Mouse (Mus musculus): Measurements from ENCODE around the gene St5. TPM values are rescaled to one million over a fixed set of nuclear protein-coding genes. Genes with fewer than 3 reads are reported as not detected.

The St5 gene
- total RNA-seq, 2 experiments from 2014 or later = 82.6 to 246 TPM

DNA sequence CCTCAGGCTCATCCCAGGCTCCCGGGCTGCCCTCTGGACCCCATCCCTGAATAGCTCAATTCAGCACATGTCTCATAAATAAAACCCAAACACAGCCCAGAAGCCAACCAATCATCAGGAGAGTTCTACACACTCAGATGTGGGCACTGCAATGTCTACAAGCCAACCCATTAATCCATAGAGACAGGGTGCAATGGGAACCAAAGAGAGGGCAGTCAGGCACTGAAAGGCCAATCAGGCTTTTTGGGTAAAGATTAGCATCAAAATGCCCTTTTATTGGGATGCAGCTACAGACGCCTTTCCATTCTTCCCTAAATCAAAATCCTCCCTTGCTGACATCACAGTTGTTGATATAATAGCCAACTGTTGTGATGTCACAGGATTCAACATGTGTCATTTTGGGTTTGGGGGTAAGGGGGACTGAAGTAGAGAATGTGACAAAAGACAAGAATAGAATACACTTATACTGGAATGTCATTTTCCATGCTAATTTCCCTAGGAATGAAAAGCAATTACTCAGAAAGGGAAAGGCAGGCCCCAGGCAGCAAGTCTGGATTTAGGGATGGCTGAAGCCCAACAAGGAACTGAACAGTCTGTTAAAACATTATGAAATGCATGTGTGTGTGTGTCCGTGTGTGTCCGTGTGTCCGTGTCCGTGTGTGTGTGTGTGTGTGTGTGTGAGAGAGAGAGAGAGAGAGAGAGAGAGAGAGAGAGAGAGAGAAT lies 123.7 kb downstream of the St5 start:
- no peak for ATAC-seq (replicated peaks; ENCODE audit: low FRiP score, poor library complexity, severe bottlenecking)

DNA sequence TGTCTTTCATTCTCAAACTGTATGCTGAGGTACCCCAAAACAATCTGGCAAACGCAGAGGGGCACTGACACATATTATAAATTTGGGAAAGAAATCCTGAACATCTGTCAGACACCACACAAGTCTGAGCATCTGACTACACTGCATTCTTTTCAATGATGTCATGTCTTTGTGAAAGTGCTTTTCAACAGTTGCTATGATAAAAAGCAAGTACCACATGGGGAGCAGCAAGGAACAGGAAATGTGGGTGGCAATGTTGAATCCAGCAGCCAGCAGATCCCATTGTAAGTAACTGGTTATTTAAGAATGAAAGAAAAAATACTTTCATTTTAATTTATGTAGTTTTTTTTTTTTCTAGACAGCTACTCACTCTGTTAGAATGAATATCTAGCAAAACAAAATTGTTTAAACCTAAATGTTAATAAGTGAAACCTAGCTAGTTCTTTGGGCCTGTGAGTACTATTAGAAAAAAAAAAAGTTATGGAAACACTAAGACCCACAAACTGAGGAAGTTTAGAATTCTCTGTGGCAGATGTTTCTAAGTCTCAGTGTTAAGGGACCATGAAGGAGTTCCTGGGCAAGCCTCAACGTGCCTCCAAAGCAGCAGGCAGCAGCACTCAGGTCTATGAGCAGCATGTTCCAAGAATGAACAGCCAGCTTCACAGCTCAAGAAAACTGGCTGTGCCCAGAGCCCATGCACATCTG lies 124.4 kb downstream of the St5 start:
- no peak for ATAC-seq (replicated peaks; ENCODE audit: low FRiP score, poor library complexity, severe bottlenecking)

DNA sequence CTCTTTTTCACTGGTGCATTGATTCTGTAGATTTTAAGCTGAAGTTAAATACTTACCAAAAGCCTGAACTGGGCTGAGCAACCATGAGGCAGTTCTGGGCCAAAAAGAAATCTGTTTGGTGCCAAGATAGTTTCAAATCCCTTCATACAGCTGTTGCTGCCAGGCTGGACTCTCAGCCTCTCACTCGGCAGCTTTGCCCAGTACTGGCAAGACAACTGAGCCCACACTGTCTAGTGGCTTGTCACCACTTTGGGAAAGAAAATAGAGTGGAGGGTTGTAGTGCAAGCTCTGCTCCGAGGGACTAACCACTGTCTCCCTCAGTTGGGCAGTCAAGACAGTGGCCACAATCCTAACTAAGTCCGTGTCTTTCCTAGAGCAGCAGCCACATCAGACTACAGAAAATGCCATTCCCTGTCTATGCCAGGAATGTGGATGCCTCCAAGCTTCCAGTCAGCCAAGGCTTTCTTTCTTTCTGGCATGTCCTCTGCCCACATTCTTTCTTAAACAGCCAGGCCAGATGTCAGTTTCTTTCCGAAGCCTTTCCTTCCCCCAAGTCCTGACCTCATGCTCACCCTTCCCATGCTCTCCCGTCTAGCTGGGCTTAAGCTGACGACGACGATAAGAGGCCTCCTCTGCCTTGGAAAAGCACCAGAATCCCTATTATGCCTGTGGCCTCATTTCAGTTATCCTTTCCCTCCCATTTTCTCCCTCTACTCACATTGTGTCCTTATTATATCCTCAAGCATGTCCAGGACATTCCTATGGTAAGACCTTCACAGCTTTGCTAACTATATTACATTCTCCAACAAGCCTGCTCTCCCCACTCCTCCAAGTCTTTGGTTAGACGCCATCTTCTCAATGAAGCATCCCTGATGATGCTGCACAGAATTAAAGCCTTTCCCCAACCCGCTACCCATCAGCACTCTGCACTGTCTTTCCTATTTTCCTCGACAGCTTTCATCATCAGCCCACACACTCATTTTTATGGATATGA lies 126.8 kb downstream of the St5 start:
- ATAC-seq (replicated peaks; ENCODE audit: low FRiP score, poor library complexity, severe bottlenecking) = no peak

DNA sequence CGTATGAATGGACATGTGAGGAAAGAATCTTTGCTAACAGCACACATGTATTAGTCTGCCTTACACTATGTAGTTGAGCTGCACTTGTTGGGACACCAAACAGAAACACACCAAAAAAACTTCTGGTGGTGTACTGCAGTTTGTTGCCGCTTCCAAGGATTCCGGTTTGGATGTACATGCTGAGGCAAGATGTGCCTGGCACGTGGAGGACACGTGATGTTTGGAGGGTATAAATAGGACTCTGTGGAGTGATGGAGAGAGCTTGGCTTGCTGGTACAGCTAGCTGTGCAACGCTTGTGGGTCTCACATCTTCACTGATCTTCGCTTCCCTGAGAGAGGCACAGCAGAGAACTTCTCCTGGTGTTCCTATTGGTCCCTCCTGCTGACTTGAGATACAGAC lies 129.2 kb downstream of the St5 start:
- ATAC-seq (replicated peaks; ENCODE audit: low FRiP score, poor library complexity, severe bottlenecking) = no peak

DNA sequence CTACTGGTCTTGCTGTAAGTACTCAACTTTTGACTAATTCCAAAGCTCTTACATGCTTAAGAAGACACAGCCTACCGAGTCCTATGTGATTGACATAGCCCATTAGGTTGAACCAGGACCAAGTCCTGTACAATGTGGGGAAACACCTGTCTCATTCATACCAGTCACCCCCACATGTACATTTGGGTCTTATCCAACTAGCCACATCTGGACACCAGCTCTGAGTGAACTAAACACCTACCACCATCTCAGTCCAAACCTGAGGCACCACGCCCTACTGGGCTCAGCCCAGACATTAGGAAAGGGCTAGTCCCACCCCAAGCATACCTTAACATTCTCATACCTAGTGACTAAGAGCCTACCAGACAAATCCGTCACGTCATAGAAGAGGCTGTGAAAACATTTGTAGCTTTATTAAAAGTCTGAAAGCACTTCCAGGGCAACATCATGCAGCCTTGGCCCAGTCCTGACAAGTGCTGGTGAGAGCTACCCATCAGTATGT lies 135.0 kb downstream of the St5 start:
- ATAC-seq (replicated peaks; ENCODE audit: low FRiP score, poor library complexity, severe bottlenecking) = no peak

DNA sequence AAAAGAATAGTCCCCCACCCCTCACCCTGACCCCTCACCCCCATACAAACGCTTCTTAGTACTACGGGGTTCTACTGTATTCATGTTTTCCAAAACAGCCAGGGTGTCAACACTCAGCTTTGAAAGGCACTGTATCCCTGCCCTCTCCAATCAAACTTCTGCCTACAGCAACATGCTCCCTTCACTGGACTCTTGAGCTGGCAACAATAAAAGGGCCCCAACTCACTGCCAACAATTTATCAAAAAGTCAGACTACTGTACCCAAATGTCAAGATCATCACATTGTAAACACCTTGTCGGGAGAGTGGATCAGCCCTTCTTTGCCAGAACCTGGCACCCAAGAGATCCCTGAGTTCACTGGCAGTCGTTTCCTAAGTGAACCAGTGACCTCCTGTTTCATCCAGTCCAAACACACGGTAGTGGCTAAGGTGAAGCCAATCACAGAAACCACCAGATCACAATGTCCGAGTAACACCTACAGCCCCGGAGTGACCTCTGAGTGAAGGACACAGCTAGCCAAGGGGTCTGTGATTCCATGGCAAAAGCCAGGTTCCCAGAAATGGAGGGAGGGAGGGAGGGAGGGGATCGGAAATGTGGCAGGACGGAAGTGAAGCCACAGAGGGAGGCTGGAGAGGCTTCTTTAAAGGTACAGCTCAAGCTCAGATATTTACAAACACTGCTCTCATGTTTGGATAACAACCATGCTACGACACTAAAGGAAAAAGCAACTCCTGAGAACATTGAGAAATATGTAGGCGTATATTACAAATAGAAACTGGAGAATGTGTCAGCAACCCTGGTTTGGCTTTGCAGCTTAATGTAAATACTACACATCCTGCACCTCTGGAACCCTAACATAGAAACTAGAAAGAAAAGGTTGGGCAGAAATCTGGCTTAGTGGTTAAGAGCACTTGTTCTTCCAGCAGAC lies 136.3 kb downstream of the St5 start:
- no peak for ATAC-seq (replicated peaks; ENCODE audit: low FRiP score, poor library complexity, severe bottlenecking)

DNA sequence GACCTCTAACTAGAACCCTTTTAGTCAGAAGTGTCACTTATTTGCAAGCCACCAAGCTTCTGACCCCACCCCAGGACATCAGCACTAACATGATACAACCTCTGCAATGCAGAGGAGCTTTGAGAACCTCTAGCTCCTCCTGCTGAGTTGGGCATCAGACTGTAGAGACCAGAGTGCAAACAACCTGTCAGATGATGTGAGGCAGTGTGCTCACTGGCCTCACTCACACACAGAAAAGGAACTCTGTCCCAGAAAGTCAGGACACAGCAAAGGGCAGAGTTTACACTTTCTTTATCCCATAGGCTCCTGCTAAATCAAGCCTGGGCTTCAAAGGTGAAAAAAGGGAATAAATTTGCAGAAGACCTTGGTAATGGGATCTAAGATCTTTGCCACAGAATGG lies 137.1 kb downstream of the St5 start:
- no peak for ATAC-seq (replicated peaks; ENCODE audit: low FRiP score, poor library complexity, severe bottlenecking)

DNA sequence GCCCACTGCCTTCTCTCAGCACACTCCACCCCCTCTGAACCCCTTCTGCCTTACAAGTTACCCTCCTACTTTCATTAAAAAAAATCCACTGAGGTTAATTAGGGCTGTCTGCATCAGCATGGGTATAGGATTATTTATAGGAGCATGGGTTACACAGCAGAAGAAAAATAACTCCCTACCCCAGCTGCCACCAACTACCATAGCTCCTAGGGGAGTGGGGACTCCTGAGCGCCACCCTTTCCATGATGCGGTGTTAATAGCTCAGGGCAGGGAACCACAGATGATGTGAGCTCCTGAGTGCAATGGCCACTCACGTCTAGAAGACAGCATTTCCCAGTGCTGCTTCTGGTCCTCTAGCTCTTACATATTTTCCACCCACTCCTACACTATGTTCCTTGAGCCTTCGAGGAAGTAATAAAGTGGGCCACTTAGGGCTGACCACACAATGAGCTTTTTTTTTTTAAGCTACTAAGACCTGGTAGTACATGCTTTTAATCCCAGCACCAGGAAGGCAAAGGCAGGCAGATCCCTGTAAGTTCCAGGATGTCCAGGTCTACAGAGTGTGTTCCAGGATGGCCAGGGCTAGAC lies 139.5 kb downstream of the St5 start:
- no peak for ATAC-seq (replicated peaks; ENCODE audit: low FRiP score, poor library complexity, severe bottlenecking)

DNA sequence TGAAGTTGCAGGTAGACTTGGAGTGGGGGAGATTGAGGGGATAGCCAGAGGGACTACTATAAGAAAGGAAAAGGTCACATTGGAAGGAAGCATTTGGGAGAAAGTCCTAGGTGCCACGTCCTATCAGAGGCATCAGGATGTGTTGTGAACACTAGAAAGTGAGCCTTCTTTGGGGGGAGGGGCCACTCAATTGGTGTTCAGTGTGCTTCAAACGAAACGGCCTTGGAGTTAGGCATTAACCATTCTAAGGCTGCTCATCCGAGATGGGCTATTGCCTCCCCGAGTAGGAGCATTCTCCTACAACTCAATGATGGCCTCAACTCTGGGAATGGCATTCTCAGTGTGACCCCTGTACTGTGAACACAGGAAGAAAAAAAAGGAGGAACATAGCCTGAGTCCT lies 140.7 kb downstream of the St5 start:
- ATAC-seq (replicated peaks; ENCODE audit: low FRiP score, poor library complexity, severe bottlenecking) = no peak

DNA sequence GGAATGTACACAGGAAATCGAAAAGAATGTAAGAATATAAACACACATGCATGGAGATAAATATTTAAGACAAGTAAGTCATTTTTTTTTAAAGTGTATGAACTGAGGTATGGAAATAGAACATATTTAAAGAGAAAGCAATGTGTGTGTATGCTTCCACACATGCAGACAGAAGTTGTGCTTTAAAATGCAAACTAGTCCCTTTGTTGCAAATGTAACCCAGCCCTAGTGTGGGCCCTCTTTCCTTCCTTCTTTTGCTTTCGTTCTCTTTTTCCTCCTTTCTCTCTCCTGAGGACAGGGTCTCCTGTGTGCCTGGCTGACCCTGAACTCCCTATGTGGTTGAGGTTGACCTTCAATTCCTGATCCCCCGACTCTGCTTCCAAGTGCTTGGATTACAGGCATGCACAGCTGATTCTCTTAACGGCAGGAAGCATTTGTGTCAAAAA lies 141.2 kb downstream of the St5 start:
- ATAC-seq (replicated peaks; ENCODE audit: low FRiP score, poor library complexity, severe bottlenecking) = no peak

DNA sequence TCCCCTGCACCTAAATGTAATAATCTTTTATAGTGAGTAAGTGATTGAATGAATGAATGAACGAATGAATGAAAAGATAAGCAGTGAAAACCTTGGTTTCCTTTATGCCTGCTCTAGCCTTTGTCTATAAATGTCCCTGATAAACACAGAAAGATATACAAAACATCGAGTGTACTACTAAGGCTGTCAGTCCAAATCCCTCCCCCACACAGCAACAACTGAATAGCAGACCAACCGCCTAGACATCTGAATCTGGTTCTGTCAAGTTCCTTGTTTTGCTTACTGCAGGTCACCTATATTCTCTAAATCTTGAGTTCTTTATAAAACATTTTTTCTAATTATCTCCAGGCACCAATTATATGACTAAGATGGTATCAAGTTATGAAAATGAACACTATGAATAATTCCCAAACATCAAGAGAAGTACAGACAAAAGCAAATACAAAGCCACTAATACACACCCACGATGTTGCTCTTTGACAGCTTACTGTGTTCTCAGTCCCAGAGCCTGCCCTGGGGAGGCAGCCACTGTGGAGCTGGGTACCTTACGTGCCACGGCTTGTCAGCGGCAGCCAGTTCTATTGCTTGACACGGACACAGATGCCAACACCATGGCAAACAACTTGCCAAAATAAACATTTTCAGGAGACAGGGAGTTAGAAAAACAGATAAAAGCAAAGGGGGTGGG lies 141.8 kb downstream of the St5 start:
- no peak for ATAC-seq (replicated peaks; ENCODE audit: low FRiP score, poor library complexity, severe bottlenecking)

DNA sequence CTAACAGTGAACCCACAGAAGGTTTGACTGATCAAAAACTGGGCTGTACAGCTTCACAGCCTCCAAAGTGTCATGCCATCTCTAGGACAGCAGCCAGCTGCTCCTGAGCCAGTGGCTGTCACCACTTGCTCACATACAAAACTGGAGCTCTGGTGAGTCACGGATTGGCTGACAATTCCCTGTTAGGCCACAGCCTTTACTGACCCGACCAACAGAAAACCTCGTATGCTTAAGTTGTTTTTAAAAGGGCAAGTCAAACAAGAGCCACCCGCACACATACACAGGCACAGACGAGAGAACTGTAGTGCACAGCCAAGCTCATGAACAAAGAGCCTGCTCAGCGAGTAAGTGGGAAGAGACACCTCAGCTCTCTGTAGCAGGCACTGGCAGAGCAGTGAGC lies 143.9 kb downstream of the St5 start:
- no peak for ATAC-seq (replicated peaks; ENCODE audit: low FRiP score, poor library complexity, severe bottlenecking)

DNA sequence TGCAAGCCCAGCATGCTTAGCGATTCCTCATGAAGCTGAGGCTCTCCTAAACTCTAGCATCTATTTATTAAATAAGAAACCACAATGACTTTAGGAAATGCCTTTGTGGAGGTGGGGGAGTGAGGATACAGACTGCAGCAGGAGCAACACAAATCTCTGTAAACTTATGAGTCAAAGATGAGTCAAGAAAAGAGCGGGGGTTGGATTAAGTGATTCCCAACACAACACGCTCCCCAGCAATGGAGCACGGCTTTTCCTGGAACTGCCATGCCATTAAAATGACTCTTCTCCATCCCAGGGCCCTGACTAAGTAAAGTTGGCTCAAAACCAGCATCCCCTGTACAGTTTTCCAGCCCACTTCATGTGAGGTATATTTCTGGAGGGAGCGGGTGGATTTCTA lies 156.7 kb downstream of the St5 start:
- ATAC-seq (replicated peaks; ENCODE audit: low FRiP score, poor library complexity, severe bottlenecking) = no peak

DNA sequence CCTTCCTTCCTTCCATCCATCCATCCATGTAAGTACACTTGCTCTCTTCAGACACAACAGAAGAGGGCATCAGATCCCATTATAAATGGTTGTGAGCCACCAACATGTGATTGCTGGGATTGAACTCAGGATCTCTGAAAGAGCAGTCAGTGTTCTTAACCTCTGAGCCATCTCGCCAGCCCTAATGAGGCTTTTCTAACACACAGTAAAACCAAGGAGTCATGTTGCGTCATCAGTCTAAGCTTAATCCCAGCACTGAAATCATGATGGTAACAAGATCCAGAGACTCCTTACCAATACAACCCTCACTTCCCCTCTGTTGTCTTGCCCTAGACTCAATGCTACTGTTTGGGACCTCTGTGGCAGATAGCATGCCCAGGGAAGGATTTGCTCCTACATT lies 157.2 kb downstream of the St5 start:
- no peak for ATAC-seq (replicated peaks; ENCODE audit: low FRiP score, poor library complexity, severe bottlenecking)

DNA sequence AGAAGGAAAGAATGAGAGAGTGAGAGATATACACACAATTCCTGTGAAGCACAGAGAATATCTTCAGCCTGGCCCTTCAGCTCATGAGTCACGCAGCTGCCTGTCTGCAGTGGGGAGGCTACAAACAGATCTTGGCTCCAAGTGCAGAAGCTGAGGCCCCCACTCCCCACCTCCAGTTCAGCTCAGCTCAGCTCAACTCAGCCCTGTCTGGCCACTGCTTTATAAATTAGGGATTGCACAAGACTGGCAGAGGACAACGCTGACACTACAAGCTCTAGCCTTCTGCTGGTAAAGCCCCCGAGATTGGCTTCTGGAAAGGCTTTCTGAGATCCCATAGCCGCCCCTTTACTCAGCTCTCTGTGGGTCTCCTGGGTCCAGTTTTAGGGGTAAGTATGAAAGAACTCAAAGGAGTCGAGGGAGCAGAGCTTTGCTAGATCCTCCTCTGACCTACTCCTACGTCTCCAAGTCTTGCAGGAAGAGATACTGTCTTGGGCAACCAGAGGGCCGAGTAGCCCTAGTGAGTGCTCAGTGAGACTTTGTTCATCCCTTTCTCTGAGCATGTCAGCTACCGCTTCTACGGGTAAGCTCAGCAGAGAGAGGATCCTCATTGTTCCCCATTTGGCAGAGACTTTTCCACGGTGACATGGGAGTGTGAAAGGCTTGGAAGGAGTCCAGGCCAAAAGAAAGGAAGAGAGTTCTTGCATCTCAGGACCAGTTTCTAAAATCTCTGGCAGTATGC lies 158.0 kb downstream of the St5 start:
- no peak for ATAC-seq (replicated peaks; ENCODE audit: low FRiP score, poor library complexity, severe bottlenecking)

DNA sequence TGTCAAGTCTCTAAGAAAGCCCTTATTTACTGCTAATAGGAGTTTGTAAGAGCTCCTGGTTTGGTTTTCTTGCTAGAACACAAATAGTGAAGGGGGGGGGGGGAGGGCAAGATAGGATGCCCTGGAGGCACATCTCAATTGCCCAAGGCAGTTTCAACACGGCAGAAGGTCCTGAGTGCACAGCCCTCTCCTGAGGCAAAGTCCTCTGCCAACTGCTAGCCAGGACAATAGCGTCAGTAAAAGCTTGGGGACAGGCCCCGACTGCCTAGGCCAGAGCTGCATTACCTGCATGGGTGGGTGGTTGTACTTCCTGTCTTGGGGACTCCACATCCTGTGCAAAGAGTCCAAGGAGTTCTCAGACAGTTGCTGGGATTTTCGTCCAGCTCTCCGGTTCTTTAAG lies 158.6 kb downstream of the St5 start:
- ATAC-seq (replicated peaks; ENCODE audit: low FRiP score, poor library complexity, severe bottlenecking) = no peak

DNA sequence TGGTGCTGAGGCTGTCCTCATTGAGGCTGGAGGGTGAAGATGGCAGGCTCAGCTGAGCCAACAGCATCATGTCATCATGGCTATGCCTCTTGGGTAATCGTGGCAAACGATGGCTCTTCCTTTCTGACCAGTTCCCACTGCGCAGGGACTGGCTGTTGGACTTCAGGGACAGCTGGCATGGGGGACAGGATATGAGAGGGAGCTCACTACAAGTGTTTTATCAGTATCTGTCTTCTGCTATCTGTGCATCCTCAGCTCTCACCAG lies 161.1 kb downstream of the St5 start:
- ATAC-seq (replicated peaks; ENCODE audit: low FRiP score, poor library complexity, severe bottlenecking) = no peak

Measured in erythroid progenitor cell, adult 5-6 weeks (primary cell).